Mouse (Mus musculus): ENCODE measurements around the gene Olfr1239.

The Olfr1239 gene

DNA sequence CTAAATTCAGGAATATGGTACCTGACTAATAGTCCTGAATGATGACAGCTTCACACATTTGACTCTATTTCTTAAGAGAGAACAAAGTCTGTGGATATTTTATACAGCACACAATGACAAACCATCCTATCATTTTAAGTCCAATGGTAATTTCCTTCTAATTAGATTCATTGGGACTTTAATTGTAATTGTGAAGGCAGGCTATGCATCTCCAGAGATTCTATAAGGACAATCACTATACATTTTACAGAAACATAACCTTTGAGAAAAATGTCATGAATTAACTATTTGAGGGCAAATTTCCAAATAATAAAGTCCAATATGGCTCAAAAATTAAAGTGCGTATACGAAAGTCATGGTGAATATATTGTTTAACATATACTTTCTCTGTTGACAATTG lies at the start of gene Olfr1239:
Gene Olfr1239, minus strand, starts transcription at position 101 of the 400 bp plus-strand sequence.
- DNase-seq (ENCODE audit: low spot score), result no peak

GRCm38 (mm10) chr2:89442900-89443299 lies 22.7 kb upstream of the Olfr1239 start, which contains the start of gene Olfr1240:
TSS of gene Olfr1240 (minus strand) at chr2:89443000.
- no peak for DNase-seq (ENCODE audit: low spot score)

- no peak for DNase-seq (ENCODE audit: low spot score)
Observed at GRCm38 (mm10) chr2:89414557-89414956, 5.7 kb downstream of the Olfr1239 start.

DNA sequence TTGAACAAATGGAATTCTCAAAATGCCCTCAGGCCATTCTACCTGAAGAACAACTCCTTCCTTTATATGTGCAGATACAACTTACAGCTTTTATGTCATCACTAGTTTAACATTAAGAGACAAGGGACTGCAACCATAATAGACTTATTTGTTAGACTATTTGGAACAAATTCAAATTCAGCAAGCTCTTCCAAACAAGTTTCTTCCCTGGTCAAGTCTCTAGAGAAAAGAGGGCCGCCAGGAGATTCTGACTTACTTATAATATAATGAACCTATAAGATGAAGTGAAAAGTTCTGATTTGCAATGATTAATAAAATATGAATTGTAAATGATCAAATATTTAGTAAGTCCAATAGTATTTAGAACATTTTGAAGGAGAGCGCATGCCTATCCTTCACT lies 10.6 kb downstream of the Olfr1239 start, which contains the start of gene Olfr1238:
Gene Olfr1238, minus strand, starts transcription at position 101 of the 400 bp plus-strand sequence.
- no peak for DNase-seq (ENCODE audit: low spot score)

- no peak for DNase-seq (ENCODE audit: low spot score)
Observed at GRCm38 (mm10) chr2:89400882-89401281, 19.3 kb downstream of the Olfr1239 start.
